Mouse (Mus musculus) heart, embryonic 16.5 days (tissue): ENCODE data around the gene Arl8a. TPM values are rescaled to one million over a fixed set of nuclear protein-coding genes. Genes with fewer than 3 reads are reported as not detected.

ENCODE experiments used
- ATAC-seq: fragments of 200-750 bp; cut with Nextera tagmentation; replicated peaks from 2 replicates; pipeline ENCODE4 v1.8.0; 2017; ENCODE audit warnings: moderate number of reproducible peaks; ENCODE audit not compliant: insufficient read depth, low FRiP score; ENCODE audit errors: extremely low read depth
- H3K27ac ChIP-seq: fragments of 300-500 bp; sonication (generic); 2 replicates; pipeline ENCODE4 v1.5.1; 2014; ENCODE audit warnings: mild to moderate bottlenecking, low read length, control low read depth, moderate library complexity
- H3K27me3 ChIP-seq: fragments of 300-500 bp; sonication (generic); 2 replicates; pipeline ENCODE4 v1.6.1; 2014; ENCODE audit warnings: low read length, mixed read lengths; ENCODE audit not compliant: control insufficient read depth, insufficient read depth
- H3K36me3 ChIP-seq: fragments of 300-500 bp; sonication (generic); 2 replicates; pipeline ENCODE4 v1.6.1; 2014; ENCODE audit not compliant: control insufficient read depth, insufficient read depth
- H3K4me1 ChIP-seq: fragments of 300-500 bp; sonication (generic); 2 replicates; pipeline ENCODE4 v1.6.1; 2014; ENCODE audit warnings: low read length, mixed read lengths; ENCODE audit not compliant: control insufficient read depth, insufficient read depth
- H3K4me2 ChIP-seq: fragments of 300-500 bp; sonication (generic); 2 replicates; pipeline ENCODE4 v1.6.1; 2014; ENCODE audit warnings: low read depth, mild to moderate bottlenecking, control low read depth, low read length
- H3K4me3 ChIP-seq: fragments of 300-500 bp; sonication (generic); 2 replicates; pipeline ENCODE4 v1.5.1; 2014; ENCODE audit warnings: mild to moderate bottlenecking, control low read depth, low read length
- H3K9ac ChIP-seq: fragments of 300-500 bp; sonication (generic); 2 replicates; pipeline ENCODE4 v1.6.1; 2014; ENCODE audit warnings: low read length, control low read depth
- H3K9me3 ChIP-seq: fragments of 300-500 bp; sonication (generic); replicated peaks from 2 replicates; pipeline ENCODE4 v1.6.1; 2016; ENCODE audit warnings: low read length; ENCODE audit not compliant: control insufficient read depth
- WGBS: fragments of 180-500 bp; shearing (Covaris S2); extraction: QIAGEN DNeasy Blood & Tissue Kit; methylation state at CpG from one replicate; pipeline ENCODE4 v1.1.7; 2014; 5-methylcytosine and 5-hydroxymethylcytosine counted together
- polyA plus RNA-seq: library from polyadenylated mRNA; unstranded; fragments of >200 nt; fragmentation: Nextera tagmentation; extraction: Ambion mirVana; gene quantifications from 2 replicates; pipeline ENCODE4 v1.2.1, GENCODE M21; 2015

Arl8a gene
- polyA plus RNA-seq, 1 experiment from 2014 or later: 43.9 TPM

DNA sequence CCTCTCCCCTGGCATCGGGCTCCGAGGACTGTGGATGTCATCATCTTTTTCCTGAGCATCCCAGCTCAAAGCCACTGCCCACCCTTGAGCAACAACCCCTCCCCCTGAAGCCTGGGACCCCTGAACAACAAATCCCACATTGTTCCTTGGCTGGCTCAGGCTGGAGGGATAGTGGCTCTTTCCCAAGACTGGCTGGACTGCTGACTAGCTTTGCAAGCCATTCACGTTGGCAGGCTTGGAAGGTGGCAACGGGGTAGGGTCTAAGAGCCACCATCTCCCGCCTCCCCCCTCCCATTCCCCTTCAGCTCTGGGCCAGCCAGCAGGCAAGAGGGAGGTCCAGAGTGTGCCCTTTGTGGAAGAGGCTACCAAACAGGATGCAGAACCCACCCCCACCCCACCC, 12.0 kb downstream of the Arl8a start:
- peaks cover 7% of the 10 kb centered on the region; the same call in 1 of the 2 replicates for H3K36me3 ChIP-seq
- peaks cover 26% of the 10 kb centered on the region for H3K4me1 ChIP-seq
- WGBS: 54% methylated on average over 5 of the region's 5 CpGs
- no peaks in the 10 kb centered on the region for H3K9me3 ChIP-seq
- no peak for ATAC-seq
- no peak overlapping the region for H3K4me3 ChIP-seq
- H3K27ac ChIP-seq: no peak overlapping the region
- peaks cover 55% of the 10 kb centered on the region for H3K27me3 ChIP-seq
- H3K4me2 ChIP-seq: no peak overlapping the region
- no peak overlapping the region for H3K9ac ChIP-seq

DNA sequence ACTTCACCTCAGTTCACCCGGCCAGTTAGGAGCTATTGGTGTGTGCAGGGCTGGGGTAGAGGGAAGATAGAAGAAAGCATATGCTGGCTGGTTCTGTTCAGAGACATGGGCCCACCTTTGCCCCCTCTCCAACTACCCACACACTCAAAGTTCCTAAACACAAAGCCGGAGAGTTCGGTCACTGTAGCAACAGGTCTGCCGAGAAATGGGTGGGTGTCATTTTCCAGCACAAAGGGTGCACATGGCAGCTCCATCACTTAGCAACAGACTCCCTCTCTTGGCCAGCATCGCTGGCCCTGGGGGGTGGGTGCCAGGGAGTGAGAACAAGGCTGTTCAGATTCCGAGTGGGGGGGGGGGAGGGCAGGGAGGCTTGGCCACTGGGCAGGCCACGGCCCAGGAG, 12.4 kb downstream of the Arl8a start:
- no peaks in the 10 kb centered on the region for H3K9me3 ChIP-seq
- peaks cover 23% of the 10 kb centered on the region for H3K4me1 ChIP-seq
- no peak overlapping the region for H3K27ac ChIP-seq
- no peak overlapping the region for H3K4me2 ChIP-seq
- WGBS: 64% methylated on average over 7 of the region's 7 CpGs
- peaks cover 57% of the 10 kb centered on the region for H3K27me3 ChIP-seq
- H3K4me3 ChIP-seq: no peak overlapping the region
- H3K9ac ChIP-seq: no peak overlapping the region
- H3K36me3 ChIP-seq: peaks cover 7% of the 10 kb centered on the region; the same call in 1 of the 2 replicates
- ATAC-seq: no peak

DNA sequence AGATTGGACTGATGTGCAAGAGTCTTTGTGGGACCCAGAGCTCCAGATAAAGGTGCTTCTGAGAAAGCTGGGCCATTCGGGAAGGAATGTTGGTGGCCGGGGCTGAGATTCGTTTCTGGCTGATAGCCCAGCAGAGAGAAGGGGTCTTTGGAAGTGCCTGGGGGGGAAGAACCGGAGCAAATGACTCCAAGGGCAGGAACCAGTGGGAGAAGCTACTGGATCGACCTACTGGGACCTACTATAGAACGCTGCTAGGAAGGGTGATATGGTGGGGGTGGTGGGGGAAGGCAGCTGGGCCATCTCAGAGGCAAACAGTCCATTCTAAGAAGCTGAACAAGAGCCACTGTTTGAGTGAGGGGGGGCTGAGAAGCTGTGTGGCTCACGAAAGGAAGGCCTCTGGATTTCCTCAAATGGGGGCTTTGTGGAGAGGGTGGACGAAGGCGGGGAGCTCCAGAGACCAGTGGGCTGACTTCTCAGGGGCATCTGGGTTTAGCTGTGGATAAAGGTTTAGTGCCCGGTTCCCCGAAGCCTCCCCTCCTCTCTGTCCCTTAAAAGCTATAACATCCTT, 13.0 kb downstream of the Arl8a start:
- peaks cover 62% of the 10 kb centered on the region for H3K27me3 ChIP-seq
- H3K36me3 ChIP-seq: peaks cover 7% of the 10 kb centered on the region; the same call in 1 of the 2 replicates
- H3K4me3 ChIP-seq: no peak overlapping the region
- no peak overlapping the region for H3K4me2 ChIP-seq
- WGBS: 61% methylated on average over 11 of the region's 11 CpGs
- ATAC-seq: no peak
- no peak overlapping the region for H3K27ac ChIP-seq
- H3K9ac ChIP-seq: no peak overlapping the region
- peaks cover 18% of the 10 kb centered on the region for H3K4me1 ChIP-seq
- H3K9me3 ChIP-seq: no peaks in the 10 kb centered on the region

GRCm38 (mm10) chr1:135160411-135161050, 13.9 kb downstream of the Arl8a start:
- no peak overlapping the region for H3K4me3 ChIP-seq

GRCm38 (mm10) chr1:135162720-135163119, 16.1 kb downstream of the Arl8a start:
- no peak for ATAC-seq
- 63% methylated on average over 6 of the region's 6 CpGs for WGBS

More at GRCm38 (mm10) chr1:135160411-135161050, 13.9 kb downstream of the Arl8a start:
- Histone ChIP-seq H3K27me3 (peaks cover 66% of the 10 kb centered on the region), H3K9me3 (no peaks in the 10 kb centered on the region), H3K4me1 (peaks cover 11% of the 10 kb centered on the region), H3K9ac (no peak overlapping the region), H3K4me2 (no peak overlapping the region), H3K36me3 (peaks cover 3% of the 10 kb centered on the region; the same call in 1 of the 2 replicates), H3K27ac (no peak overlapping the region)
- ATAC-seq: no peak
- 81% methylated on average over 13 of the region's 13 CpGs for WGBS

GRCm38 (mm10) chr1:135167435-135167834, 20.8 kb downstream of the Arl8a start, which contains the start of gene Gpr37l1:
TSS of gene Gpr37l1 (minus strand) at chr1:135167681.
- Histone ChIP-seq H3K4me1 (peaks cover 10% of the 10 kb centered on the region), H3K27ac (no peak within 1 kb of the TSS), H3K9ac (no peak within 1 kb of the TSS), H3K36me3 (no peaks in the 10 kb centered on the region), H3K9me3 (no peaks in the 10 kb centered on the region), H3K4me2 (no peak within 1 kb of the TSS), H3K27me3 (peaks cover 60% of the 10 kb centered on the region), H3K4me3 (no peak within 1 kb of the TSS)
- 58% methylated on average over 11 of the region's 11 CpGs for WGBS
- no peak for ATAC-seq

More at GRCm38 (mm10) chr1:135162720-135163119, 16.1 kb downstream of the Arl8a start:
- H3K36me3 ChIP-seq: no peaks in the 10 kb centered on the region
- no peak overlapping the region for H3K9ac ChIP-seq
- no peak overlapping the region for H3K4me2 ChIP-seq
- H3K4me1 ChIP-seq: no peaks in the 10 kb centered on the region
- peaks cover 82% of the 10 kb centered on the region for H3K27me3 ChIP-seq
- no peak overlapping the region for H3K27ac ChIP-seq
- H3K9me3 ChIP-seq: no peaks in the 10 kb centered on the region
- H3K4me3 ChIP-seq: no peak overlapping the region

DNA sequence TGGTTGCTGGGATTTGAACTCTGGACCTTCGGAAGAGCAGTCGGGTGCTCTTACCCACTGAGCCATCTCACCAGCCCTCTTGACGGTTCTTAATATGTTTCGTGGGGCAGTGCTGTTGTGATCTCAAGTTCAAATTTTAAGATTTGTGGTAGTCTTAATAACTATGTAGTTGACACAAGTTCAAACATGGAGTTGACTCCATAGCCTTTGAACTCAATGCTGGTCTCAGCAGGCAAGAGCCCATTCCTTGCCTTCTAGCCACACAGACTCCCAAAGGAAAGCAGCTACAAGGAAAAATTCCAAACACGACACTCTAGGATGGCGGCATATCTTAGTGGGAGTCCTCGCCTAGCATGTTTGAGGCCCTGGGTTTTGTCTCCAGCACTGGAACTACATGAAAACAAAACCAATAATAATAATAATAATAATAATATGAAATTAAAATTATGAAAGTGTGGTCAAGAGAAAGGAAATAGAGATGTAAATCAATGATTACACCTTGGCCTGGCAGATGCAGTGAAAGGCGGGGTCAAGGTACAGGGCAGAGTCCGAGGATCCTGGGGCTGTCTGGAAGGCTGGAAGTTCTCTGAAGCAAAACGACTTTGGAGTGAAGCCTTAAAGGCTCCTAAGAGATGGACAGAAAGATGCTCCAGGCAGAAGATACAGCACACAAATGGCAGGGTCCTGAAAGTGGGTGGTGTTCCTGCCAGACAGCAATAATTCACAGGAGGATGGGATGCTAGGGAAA, 22.0 kb downstream of the Arl8a start:
- 86% methylated on average over 10 of the region's 10 CpGs for WGBS
- no peak for ATAC-seq
- Histone ChIP-seq H3K9ac (no peak overlapping the region), H3K27me3 (peaks cover 59% of the 10 kb centered on the region), H3K9me3 (no peaks in the 10 kb centered on the region), H3K27ac (no peak overlapping the region), H3K4me2 (no peak overlapping the region), H3K4me1 (peaks cover 10% of the 10 kb centered on the region), H3K4me3 (no peak overlapping the region), H3K36me3 (no peaks in the 10 kb centered on the region)

GRCm38 (mm10) chr1:135169556-135170224, 23.1 kb downstream of the Arl8a start:
- H3K27ac ChIP-seq: peak overlapping the region; percentile 57
- peak; percentile 54; the same call in 1 of the 2 replicates for ATAC-seq
- no peak overlapping the region for H3K4me3 ChIP-seq
- H3K4me2 ChIP-seq: peak overlapping the region; percentile 8
- peaks cover 10% of the 10 kb centered on the region for H3K4me1 ChIP-seq
- no peaks in the 10 kb centered on the region for H3K36me3 ChIP-seq
- H3K9me3 ChIP-seq: no peaks in the 10 kb centered on the region
- H3K27me3 ChIP-seq: peaks cover 54% of the 10 kb centered on the region
- H3K9ac ChIP-seq: peak overlapping the region; percentile 20; the same call in 1 of the 2 replicates
- WGBS: 36% methylated on average over 12 of the region's 12 CpGs
